Mouse (Mus musculus): ENCODE data around the gene Fkrp. TPM values are rescaled to one million over a fixed set of nuclear protein-coding genes. Genes with fewer than 3 reads are reported as not detected.
A peak's percentile ranks its signal among the peaks of the same experiment; 100 is the strongest.

The Fkrp gene
- polyA plus RNA-seq, 1 experiment, result 1.5 TPM

DNA sequence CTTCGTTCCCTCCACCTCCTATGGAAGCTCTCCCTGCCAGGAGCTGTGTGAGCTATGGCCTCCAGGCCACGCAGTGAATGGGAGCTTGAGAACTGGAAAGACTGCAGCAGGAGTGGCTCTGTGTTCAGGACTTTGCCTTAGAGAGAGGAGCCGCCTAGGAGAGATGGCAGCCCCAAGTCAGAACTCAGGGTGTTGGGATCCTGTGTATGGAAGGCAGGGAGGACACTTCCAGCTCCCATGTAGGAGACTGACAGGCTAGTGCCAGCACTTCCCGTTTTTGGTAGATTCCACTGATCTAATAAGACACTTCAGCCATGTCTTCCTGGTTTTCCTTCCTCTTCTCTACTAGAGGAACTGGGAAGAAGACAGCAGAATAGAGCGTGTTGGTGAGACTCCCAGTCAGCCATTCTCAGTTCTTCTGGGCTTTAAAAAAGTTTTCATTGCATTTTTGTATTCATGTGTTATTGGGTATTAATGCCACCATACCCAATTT lies 3.8 kb upstream of the Fkrp start:
- no peak for TF ChIP-seq TAL1 (IDR thresholded peaks at IDR 0.05; ENCODE audit: low read length)
- no peak for TF ChIP-seq GATA1 (IDR thresholded peaks at IDR 0.05; ENCODE audit: low read length)
- Histone ChIP-seq H3K4me3 (replicated peaks) (peak overlapping the region; percentile 51), H3K9me3 (ENCODE audit: control insufficient read depth, low read length) (no peaks in the 10 kb centered on the region), H3K27me3 (ENCODE audit: control insufficient read depth) (no peaks in the 10 kb centered on the region), H3K36me3 (ENCODE audit: control insufficient read depth) (peaks cover 73% of the 10 kb centered on the region), H3K4me1 (ENCODE audit: control insufficient read depth) (peaks cover 71% of the 10 kb centered on the region)

DNA sequence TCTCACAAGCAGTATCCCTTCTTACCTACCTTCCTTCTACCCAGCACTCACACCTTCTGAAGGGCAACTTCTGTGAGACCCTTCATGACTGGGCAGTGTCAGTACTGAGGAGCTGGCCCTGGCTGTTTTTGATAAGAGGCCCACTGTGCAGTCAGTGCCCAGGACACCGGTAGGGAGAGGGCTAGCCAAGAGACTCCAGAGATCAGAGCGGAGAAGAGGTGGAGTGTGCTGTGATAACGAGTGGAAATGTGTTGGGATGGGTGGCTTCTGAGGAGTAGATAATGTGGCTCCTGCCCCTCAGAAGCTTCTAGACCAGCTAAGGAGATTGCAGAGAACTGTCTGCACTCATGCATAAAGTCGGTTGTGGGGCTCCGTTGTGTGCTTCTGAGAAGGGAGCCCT lies 3.3 kb upstream of the Fkrp start:
- TF ChIP-seq TAL1 (IDR thresholded peaks at IDR 0.05; ENCODE audit: low read length), result peak; percentile 45; the same call in 2 of the 3 replicates
- peak; percentile 43; the same call in 1 of the 2 replicates for TF ChIP-seq GATA1 (IDR thresholded peaks at IDR 0.05; ENCODE audit: low read length)
- H3K27me3 ChIP-seq (ENCODE audit: control insufficient read depth), result no peaks in the 10 kb centered on the region
- H3K9me3 ChIP-seq (ENCODE audit: control insufficient read depth, low read length), result no peaks in the 10 kb centered on the region
- H3K4me3 ChIP-seq (replicated peaks), result peak overlapping the region; percentile 51
- peaks cover 68% of the 10 kb centered on the region for H3K36me3 ChIP-seq (ENCODE audit: control insufficient read depth)
- peaks cover 74% of the 10 kb centered on the region for H3K4me1 ChIP-seq (ENCODE audit: control insufficient read depth)

DNA sequence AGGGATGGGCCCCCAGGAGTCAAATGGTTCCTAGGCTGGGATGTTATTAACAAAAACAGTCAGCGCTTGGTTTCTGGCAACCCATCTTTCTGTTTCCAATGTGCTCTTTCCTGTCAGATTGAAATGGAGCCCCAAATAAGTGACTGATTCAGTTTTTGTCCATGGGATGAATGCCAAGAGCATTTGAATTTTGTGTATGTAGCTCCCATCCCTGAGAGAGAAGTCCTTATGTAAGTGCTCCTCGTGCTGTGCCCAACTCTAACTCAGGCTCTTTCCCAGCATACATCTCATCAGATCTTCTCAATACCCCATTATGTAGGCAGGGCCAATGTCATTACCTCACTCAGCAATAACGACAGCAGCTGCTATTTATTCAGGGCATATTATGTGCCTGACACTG lies 1.2 kb upstream of the Fkrp start:
- no peak for TF ChIP-seq TAL1 (IDR thresholded peaks at IDR 0.05; ENCODE audit: low read length)
- no peak for TF ChIP-seq GATA1 (IDR thresholded peaks at IDR 0.05; ENCODE audit: low read length)
- Histone ChIP-seq H3K27me3 (ENCODE audit: control insufficient read depth) (no peaks in the 10 kb centered on the region), H3K36me3 (ENCODE audit: control insufficient read depth) (peaks cover 63% of the 10 kb centered on the region), H3K4me1 (ENCODE audit: control insufficient read depth) (peaks cover 66% of the 10 kb centered on the region), H3K4me3 (replicated peaks) (peak overlapping the region; percentile 78), H3K9me3 (ENCODE audit: control insufficient read depth, low read length) (no peaks in the 10 kb centered on the region)

DNA sequence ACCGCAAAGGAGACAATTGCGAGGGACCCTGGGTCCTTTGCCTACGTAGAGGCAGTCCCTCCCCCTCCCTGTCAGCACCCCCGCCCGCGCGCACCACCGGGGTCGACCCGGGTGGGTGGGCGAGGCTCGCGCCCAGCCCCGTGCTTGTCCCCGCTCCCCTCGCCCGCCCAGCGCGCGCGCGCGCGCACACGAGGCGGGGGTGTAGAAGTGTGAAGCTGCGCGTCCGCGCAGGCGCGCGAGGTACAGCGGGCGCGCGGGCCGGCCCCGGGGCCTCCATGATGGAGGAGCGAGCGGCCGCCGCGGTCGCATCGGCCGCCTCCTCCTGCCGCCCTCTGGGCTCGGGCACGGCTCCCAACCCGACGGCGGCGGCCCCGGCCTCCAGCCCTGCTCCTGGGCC lies 456 bp downstream of the Fkrp start:
- peaks cover 2% of the 10 kb centered on the region; the same call in 1 of the 2 replicates for H3K9me3 ChIP-seq (ENCODE audit: control insufficient read depth, low read length)
- peaks cover 13% of the 10 kb centered on the region for H3K27me3 ChIP-seq (ENCODE audit: control insufficient read depth)
- peaks cover 59% of the 10 kb centered on the region for H3K4me1 ChIP-seq (ENCODE audit: control insufficient read depth)
- peak overlapping the region; percentile 78 for H3K4me3 ChIP-seq (replicated peaks)
- peaks cover 54% of the 10 kb centered on the region for H3K36me3 ChIP-seq (ENCODE audit: control insufficient read depth)
- TF ChIP-seq TAL1 (IDR thresholded peaks at IDR 0.05; ENCODE audit: low read length) (no peak), GATA1 (IDR thresholded peaks at IDR 0.05; ENCODE audit: low read length) (no peak)

DNA sequence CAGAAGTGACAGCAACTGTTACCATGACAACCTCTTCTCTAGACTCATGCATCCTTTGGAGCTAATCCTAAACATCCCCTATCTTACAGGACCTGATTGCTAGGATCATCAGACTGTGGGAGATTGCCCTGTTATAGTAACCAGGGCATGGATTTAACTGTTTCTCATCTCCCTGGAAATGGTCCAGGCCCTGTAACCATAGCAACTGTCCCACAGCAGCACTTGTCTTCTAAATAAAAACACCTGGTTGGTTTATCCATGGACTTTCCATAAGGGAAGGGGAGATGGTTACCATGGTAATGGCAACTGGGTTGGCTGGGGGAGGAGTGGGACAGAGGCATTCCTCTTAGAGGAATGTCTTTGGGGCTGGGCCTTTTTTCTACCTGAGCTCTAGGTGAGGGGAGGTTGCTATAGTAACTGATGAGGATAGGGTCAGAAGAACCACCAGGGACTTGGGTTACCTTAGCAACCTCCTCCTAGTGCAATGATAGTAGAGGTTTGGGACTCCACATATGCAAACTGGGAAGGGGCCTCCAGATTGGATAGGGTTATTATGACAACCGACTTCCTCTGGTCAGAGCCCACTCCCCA lies 1.1 kb downstream of the Fkrp start, which contains the start of gene Strn4:
Strn4 (plus strand) TSS at position 539 of the 591 bp plus-strand sequence.
- H3K9me3 ChIP-seq (ENCODE audit: control insufficient read depth, low read length), result peaks cover 3% of the 10 kb centered on the region; the same call in 1 of the 2 replicates
- peaks cover 20% of the 10 kb centered on the region for H3K27me3 ChIP-seq (ENCODE audit: control insufficient read depth)
- H3K4me1 ChIP-seq (ENCODE audit: control insufficient read depth), result peaks cover 59% of the 10 kb centered on the region
- H3K4me3 ChIP-seq (replicated peaks), result peak within 1 kb of the TSS; percentile 78
- peaks cover 54% of the 10 kb centered on the region for H3K36me3 ChIP-seq (ENCODE audit: control insufficient read depth)
- TF ChIP-seq TAL1 (IDR thresholded peaks at IDR 0.05; ENCODE audit: low read length), result no peak
- no peak for TF ChIP-seq GATA1 (IDR thresholded peaks at IDR 0.05; ENCODE audit: low read length)

DNA sequence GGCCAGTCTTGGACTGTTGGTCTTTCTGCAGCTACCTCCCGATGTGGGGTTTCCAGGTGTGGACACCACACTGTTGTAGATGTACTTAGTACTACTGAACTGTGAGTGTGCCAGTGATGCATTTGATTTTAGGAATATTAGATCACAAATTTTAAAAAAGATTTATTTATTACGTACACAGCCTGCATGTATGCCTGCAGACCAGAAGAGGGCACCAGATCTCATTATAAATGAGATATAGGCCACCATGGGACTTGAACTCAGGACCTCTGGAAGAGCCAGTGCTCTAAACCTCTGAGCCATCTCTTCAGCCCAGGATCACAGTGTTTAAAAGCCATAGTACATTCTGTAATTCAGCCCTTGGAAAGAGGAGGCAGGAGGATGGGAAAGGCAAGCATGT lies 4.0 kb downstream of the Fkrp start:
- H3K4me3 ChIP-seq (replicated peaks), result no peak overlapping the region
- peaks cover 39% of the 10 kb centered on the region for H3K4me1 ChIP-seq (ENCODE audit: control insufficient read depth)
- peaks cover 3% of the 10 kb centered on the region; the same call in 1 of the 2 replicates for H3K9me3 ChIP-seq (ENCODE audit: control insufficient read depth, low read length)
- TF ChIP-seq GATA1 (IDR thresholded peaks at IDR 0.05; ENCODE audit: low read length) (no peak), TAL1 (IDR thresholded peaks at IDR 0.05; ENCODE audit: low read length) (no peak)
- peaks cover 26% of the 10 kb centered on the region for H3K27me3 ChIP-seq (ENCODE audit: control insufficient read depth)
- peaks cover 40% of the 10 kb centered on the region for H3K36me3 ChIP-seq (ENCODE audit: control insufficient read depth)

DNA sequence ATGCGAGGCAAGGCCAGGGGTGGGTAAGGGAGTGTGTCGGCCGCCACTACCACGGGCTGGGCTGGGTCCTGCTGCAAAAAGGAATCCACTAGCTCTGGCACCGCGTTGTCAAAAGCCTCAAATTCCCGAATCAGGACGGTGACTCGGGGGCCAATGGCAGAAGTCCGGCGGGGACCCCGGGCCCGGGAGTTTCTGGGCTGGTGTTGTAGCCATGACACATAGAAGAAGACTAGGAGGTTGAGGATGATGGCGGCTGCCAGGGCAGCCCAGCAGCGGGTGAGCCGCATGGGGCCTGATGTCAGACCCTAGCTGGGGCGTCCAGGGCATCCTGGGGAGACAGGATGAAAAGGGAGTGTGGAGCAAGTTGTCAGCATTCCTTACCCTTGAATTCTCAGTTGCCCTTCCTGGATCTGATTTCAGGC lies 4.9 kb downstream of the Fkrp start:
- TF ChIP-seq GATA1 (IDR thresholded peaks at IDR 0.05; ENCODE audit: low read length), result no peak
- TF ChIP-seq TAL1 (IDR thresholded peaks at IDR 0.05; ENCODE audit: low read length), result no peak
- Histone ChIP-seq H3K4me1 (ENCODE audit: control insufficient read depth) (peaks cover 31% of the 10 kb centered on the region), H3K9me3 (ENCODE audit: control insufficient read depth, low read length) (peaks cover 3% of the 10 kb centered on the region; the same call in 1 of the 2 replicates), H3K27me3 (ENCODE audit: control insufficient read depth) (peaks cover 26% of the 10 kb centered on the region), H3K36me3 (ENCODE audit: control insufficient read depth) (peaks cover 40% of the 10 kb centered on the region), H3K4me3 (replicated peaks) (no peak overlapping the region)

DNA sequence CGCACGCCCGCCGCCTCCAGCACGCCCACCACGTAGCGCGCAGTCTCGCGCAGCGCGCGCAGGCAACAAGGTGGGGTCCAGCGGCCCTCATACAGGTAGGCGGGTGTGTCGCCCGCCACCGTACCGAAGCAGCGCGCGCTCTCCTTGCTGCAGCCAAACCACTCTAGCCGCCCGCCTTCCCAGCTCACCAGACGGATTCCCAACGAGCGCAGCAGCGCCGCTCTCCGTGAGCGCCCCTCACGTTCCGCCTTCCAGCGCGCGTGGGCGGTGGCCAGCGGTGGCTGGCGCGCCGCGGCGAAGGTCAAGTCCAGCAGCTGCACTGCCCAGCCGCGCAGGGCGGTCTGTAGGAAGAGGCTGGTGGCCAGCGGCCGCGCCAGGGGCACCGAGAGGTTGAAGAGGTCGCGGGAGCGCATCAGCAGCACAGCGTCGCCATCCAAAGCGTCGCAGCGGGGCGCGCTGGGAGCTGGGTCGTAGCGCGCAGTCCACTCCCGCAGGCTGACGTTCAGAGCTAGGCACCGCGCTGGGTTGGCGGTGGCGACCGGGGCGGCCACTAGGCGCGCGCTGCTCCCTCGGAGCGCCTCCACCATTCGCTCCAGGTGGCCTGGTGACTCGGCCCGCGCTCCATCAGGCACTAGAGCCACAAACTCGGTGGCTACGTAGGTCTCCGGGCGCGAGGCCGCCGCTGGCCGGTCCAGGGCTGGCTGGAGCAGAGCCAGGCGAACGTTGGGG lies 5.4 kb downstream of the Fkrp start:
- Histone ChIP-seq H3K4me1 (ENCODE audit: control insufficient read depth) (peaks cover 31% of the 10 kb centered on the region), H3K27me3 (ENCODE audit: control insufficient read depth) (peaks cover 26% of the 10 kb centered on the region), H3K36me3 (ENCODE audit: control insufficient read depth) (peaks cover 43% of the 10 kb centered on the region), H3K4me3 (replicated peaks) (peak overlapping the region; percentile 23), H3K9me3 (ENCODE audit: control insufficient read depth, low read length) (peaks cover 3% of the 10 kb centered on the region; the same call in 1 of the 2 replicates)
- TF ChIP-seq GATA1 (IDR thresholded peaks at IDR 0.05; ENCODE audit: low read length) (no peak), TAL1 (IDR thresholded peaks at IDR 0.05; ENCODE audit: low read length) (no peak)

DNA sequence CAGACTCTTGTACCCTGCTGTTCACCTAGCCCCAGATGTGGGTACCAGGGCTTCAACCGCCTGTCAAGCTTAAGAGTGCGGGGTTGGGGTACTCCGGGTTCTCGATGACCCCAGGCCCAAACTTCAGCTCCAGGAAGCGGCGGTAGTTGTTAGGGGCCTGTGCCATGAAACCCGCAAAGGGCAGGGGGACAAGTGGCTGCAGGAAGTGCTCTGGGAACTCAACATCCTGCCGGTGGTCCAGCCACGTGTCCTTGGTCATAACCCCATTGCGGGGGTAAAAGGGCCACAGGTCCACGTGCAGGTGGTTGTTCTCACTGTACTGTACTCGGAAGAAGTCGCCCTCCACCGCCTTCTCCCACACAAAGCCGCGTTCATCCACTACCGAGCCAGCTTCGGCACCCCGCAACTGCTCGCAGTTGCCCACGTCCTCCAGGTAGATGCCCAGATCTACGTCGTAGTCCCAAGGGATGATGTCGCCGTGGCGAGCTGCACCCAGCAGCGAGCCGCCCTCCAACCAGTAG lies 6.1 kb downstream of the Fkrp start:
- peaks cover 3% of the 10 kb centered on the region; the same call in 1 of the 2 replicates for H3K9me3 ChIP-seq (ENCODE audit: control insufficient read depth, low read length)
- TF ChIP-seq TAL1 (IDR thresholded peaks at IDR 0.05; ENCODE audit: low read length) (no peak), GATA1 (IDR thresholded peaks at IDR 0.05; ENCODE audit: low read length) (no peak)
- peaks cover 26% of the 10 kb centered on the region for H3K27me3 ChIP-seq (ENCODE audit: control insufficient read depth)
- H3K4me3 ChIP-seq (replicated peaks), result no peak overlapping the region
- peaks cover 43% of the 10 kb centered on the region for H3K36me3 ChIP-seq (ENCODE audit: control insufficient read depth)
- H3K4me1 ChIP-seq (ENCODE audit: control insufficient read depth), result peaks cover 25% of the 10 kb centered on the region

Measured in erythroblast, embryonic 14.5 days (primary cell).